Mouse (Mus musculus) adrenal gland, postnatal 36 days (tissue): ENCODE measurements at regions not wholly inside any gene's neighbourhood (a gene's known extent, or its start where the extent isn't known, plus 50 kb on each side); places are given as distances from the start of the nearest gene placed in this dataset.

ENCODE experiments used
- DNase-seq, 2 experiments: peaks; one replicate each; pipeline ENCODE4 v3.0.0; 2021; ENCODE audit warnings: mixed read lengths in 1 of 2

GRCm38 (mm10) chr2:115516824-115517223, 64.7 kb upstream of the BC052040 start:
- no peak for DNase-seq

DNA sequence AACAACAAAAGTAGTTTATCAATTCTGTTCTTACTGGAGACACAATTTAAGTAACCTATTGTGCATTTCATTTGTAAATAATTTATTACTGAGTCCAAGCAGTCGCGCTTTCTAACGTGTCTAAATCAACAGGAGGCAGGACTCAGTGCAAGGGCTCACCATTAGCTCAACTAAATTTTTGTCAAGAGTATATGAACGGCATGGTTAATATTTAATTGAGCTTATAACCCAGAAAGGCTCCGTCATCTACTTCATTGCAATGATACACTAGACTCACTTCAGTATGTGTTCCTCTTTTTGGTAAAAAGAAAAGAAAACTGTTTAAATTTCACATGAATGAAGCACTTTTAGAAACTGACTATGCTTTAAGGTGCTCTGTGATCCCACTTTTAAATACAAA, 61.5 kb upstream of the BC052040 start:
- no peak for DNase-seq

- DNase-seq, result no peak
Observed at GRCm38 (mm10) chr2:115520413-115521139, 60.9 kb upstream of the BC052040 start.

- no peak for DNase-seq
Observed at GRCm38 (mm10) chr2:115529878-115530277, 51.6 kb upstream of the BC052040 start.
